Mouse (Mus musculus): ENCODE data around the gene Cdc42ep3. TPM values are rescaled to one million over a fixed set of nuclear protein-coding genes. Genes with fewer than 3 reads are reported as not detected.

Gene Cdc42ep3
- total RNA-seq (2023): 18.1 TPM

DNA sequence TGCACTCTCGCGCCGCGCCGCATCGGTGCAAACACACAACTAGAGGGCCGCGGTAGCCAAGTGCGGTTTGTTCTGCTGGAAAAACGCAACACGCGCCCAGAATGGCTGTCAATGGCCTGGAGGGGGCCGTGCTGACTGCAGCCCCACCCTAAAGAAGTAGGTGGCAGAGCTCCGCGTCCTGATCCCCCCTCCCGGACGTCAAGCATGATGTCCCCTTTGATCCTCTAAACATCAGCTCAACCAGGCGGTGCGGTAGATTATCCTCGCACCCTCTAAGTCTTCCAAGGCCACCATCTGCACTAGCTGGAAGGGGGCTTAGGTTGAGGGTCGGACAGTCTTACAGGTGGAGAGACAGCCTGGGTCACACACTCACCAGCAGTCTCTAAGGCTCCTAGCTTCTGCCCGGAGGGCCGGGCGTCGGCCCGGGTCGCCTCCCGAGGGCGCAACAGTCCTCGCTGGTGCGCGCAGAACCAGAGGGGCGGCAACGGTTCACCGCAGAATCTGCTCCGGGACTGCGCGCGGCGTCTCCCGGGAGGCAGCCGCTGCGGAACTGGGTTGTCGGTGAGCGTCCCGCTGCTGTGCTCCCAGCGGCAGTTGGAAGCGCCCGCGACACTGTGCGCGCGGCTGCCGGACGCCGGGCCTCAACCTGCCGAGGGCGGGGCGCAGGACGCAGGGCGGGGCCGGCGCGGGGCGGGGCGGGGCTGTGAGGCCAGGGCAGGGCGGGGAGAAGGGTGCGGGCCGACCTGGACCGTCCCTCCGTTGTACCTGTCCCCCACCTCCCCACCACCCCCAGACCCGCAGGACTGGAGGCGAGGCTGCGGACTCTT lies at the start of gene Cdc42ep3:
Gene Cdc42ep3 (minus strand): TSS at position 648 of the 827 bp plus-strand sequence.

Measured in CD8-positive naive resting alpha-beta T cell, adult 57 days (primary cell).